Mouse (Mus musculus): Measurements from ENCODE around the gene Ces1a.

Ces1a gene

DNA sequence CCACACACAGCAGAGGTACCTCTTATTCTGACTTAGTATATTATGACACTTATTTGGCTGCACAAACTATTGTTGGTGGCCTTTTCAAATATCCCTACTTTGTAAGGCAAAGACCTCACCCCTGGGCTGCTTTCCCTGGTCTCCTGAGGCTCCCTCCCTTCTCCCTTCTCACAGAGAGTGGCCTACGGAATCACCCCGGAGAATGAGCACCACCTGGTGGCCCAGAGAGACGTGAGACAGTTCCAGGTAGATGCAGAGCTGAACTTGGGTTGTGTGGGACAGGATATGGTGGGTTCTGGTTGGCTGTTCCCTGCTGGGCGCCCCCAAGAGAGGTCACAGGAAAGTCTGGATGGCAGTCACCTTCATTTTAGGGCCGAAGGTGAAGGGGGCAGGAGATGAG lies 51.2 kb downstream of the Ces1a start:
- DNase-seq (ENCODE audit: low spot score), result no peak

DNA sequence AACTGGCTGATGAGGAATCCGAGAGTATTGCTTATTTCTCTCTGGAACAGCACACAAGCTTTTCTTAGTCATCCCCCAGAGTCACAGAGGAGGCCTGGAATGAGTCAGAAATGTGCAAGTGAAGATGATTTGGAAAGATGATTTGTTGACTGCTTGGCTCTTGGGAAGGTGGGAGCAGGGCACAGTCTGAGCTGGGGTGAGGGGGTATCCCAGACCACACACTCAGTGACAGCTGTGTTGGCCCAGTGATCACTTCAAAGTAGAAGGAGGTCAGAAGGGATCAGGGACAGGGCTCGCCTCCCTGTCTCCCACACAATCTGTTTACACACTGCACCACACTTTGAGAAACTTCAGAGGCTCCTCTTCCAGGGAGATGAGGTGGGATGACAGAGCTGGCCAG lies 63.6 kb downstream of the Ces1a start:
- no peak for DNase-seq (ENCODE audit: low spot score)

DNA sequence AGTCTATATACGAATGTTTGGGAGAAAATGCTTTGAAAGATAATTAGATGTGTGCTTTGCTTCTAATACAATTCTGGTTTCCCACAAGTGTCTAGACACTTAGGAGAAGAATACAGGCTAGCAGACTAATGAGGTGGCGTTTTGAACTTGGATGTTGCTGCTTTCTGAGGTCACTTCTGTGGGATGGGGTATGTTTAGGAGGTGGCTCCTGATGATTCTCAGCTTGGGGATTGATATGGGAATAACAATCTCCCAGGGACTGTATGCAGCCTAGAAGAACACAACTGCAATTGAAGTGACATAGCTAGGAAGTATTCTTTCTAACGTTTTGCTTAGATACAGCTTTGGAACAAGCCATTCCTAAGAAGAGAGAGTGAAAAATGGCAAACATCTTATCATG lies 65.5 kb downstream of the Ces1a start:
- no peak for DNase-seq (ENCODE audit: low spot score)

DNA sequence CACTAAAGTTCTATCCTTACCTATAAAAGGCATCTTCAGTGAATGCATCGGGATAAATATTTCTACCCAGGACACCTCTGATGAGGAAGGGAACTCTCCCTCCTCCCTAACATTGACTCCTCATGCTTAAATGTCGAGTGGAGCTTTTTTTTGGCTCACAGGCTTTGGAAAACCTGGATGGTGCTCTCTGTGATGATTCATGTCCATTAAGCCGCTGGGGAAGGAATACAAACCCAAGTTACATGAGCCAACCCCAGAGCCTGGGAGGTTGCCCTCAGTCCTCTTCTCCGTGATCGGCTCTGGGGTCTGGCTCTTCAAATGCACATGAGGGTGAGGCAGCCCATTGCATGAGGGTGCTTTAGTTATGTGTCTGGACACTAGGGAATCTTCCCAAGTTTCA lies 71.3 kb downstream of the Ces1a start:
- DNase-seq (ENCODE audit: low spot score), result no peak

DNA sequence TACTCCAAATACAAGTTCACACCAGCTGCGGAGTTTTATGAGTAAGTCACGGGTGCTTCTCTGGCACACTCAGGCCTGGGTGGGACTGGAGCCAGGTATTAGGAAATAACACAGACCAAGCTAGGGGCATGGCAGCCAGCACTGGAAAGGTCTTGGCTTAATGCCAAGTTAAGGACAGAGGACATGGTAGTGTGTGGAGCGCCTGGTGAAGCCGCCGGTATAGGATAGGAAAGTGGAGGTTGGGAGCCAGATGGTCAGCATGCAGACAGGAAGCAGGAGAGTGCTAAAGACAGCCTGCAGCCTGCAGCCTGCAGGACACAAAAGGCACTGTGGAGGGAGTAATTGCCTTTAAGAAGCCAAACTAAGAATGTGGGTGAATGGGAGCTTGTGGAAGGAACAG lies 75.0 kb downstream of the Ces1a start:
- no peak for DNase-seq (ENCODE audit: low spot score)

Data from layer of hippocampus, adult 9-10 months (tissue).